In genomic region chrX:8013157-8013556, GRCm38 (mm10) we compare ENCODE assay signal across 31 mouse cellular contexts. TPM values are rescaled to one million over a fixed set of nuclear protein-coding genes. Genes with fewer than 3 reads are reported as not detected.
A peak's percentile ranks its signal among the peaks of the same experiment; 100 is the strongest.
DNase-seq lines count a peak whose midpoint lies in the region; ATAC-seq and TF ChIP-seq lines count a peak whose summit lies in the region.
"Had no signal": no experiment of that assay in that cellular context is flagged by ENCODE, and none has a peak within 500 bp of the region (broad histone marks: within the 10 kb centered on the region; RNA-seq: fewer than 3 reads in every experiment).

No protein-coding gene starts in this region.

- intact Hi-C loops in heart, adult 2 months (cut with DNase I): no loop called here

- H3K79me2 ChIP-seq in heart, adult 2 months (replicated peaks; ENCODE audit: control insufficient read depth, insufficient read depth, low read length): no peaks in the 10 kb centered on the region

- DNase-seq in R1 (ENCODE audit: low read depth, low spot score): peak; percentile 79
- DNase-seq in adrenal gland, postnatal 4 days (ENCODE audit: low spot score in 2 of 2): no peak
- DNase-seq in heart, adult 2 months: no peak
- DNase-seq: adrenal gland, postnatal 36 days; cerebellum, adult 11-12 months; cerebellum, postnatal 10 days; kidney, adult 2 months; layer of hippocampus, adult 9-11 months; lung, embryonic 14.5 days; retina, postnatal 1 day; right cerebral cortex, postnatal 25 days; spleen, adult 18-20 months had no signal

- no peaks in the 10 kb centered on the region for H3K36me3 ChIP-seq in forebrain, embryonic 12.5 days (replicated peaks)
- H3K36me3 ChIP-seq in forebrain, embryonic 15.5 days: no peaks in the 10 kb centered on the region
- H3K36me3 ChIP-seq in midbrain, embryonic 12.5 days: no peaks in the 10 kb centered on the region
- H3K36me3 ChIP-seq in midbrain, embryonic 16.5 days (ENCODE audit: control insufficient read depth, insufficient read depth, low read length): no peaks in the 10 kb centered on the region
- no peaks in the 10 kb centered on the region for H3K36me3 ChIP-seq in heart, adult 2 months (ENCODE audit: control insufficient read depth, insufficient read depth, low read length)
- H3K36me3 ChIP-seq: embryonic facial prominence, embryonic 12.5 days; heart, embryonic 10.5 days; neural tube, embryonic 12.5 days had no signal

- H3K4me1 ChIP-seq in forebrain, embryonic 12.5 days: peaks cover 9% of the 10 kb centered on the region
- peaks cover 3% of the 10 kb centered on the region; the same call in 1 of the 2 replicates for H3K4me1 ChIP-seq in forebrain, embryonic 15.5 days
- H3K4me1 ChIP-seq in midbrain, embryonic 12.5 days: peaks cover 4% of the 10 kb centered on the region; the same call in 1 of the 2 replicates
- no peaks in the 10 kb centered on the region for H3K4me1 ChIP-seq in midbrain, embryonic 16.5 days (ENCODE audit: control insufficient read depth, insufficient read depth, low read length)
- no peaks in the 10 kb centered on the region for H3K4me1 ChIP-seq in heart, adult 2 months (ENCODE audit: control insufficient read depth, insufficient read depth, low read length)
- H3K4me1 ChIP-seq: embryonic facial prominence, embryonic 12.5 days; heart, embryonic 10.5 days; neural tube, embryonic 12.5 days had no signal

- H3K27ac ChIP-seq in forebrain, embryonic 12.5 days: peak overlapping the region; percentile 73
- no peak overlapping the region for H3K27ac ChIP-seq in forebrain, embryonic 15.5 days (replicated peaks)
- H3K27ac ChIP-seq in midbrain, embryonic 12.5 days (replicated peaks): peak overlapping the region; percentile 56; the same call in 1 of the 2 replicates
- no peak overlapping the region for H3K27ac ChIP-seq in midbrain, embryonic 16.5 days (ENCODE audit: low read length)
- H3K27ac ChIP-seq in heart, adult 2 months: no peak overlapping the region
- H3K27ac ChIP-seq: embryonic facial prominence, embryonic 12.5 days; heart, embryonic 10.5 days; kidney, postnatal 0 days; left cerebral cortex, adult 2 months; liver, embryonic 14.5 days; neural tube, embryonic 12.5 days had no signal

- H3K4me2 ChIP-seq in forebrain, embryonic 12.5 days: no peak overlapping the region
- no peak overlapping the region for H3K4me2 ChIP-seq in forebrain, embryonic 15.5 days (replicated peaks)
- H3K4me2 ChIP-seq in midbrain, embryonic 12.5 days (replicated peaks): no peak overlapping the region
- H3K4me2 ChIP-seq in midbrain, embryonic 16.5 days (ENCODE audit: low read length): no peak overlapping the region
- H3K4me2 ChIP-seq: embryonic facial prominence, embryonic 12.5 days; lung, embryonic 14.5 days; neural tube, embryonic 12.5 days had no signal

- H3K9ac ChIP-seq in forebrain, embryonic 12.5 days: no peak overlapping the region
- no peak overlapping the region for H3K9ac ChIP-seq in forebrain, embryonic 15.5 days (replicated peaks)
- H3K9ac ChIP-seq in midbrain, embryonic 12.5 days (replicated peaks): no peak overlapping the region
- H3K9ac ChIP-seq in midbrain, embryonic 16.5 days (ENCODE audit: low read depth, low read length): no peak overlapping the region
- H3K9ac ChIP-seq in heart, adult 2 months (ENCODE audit: low read depth, low read length): no peak overlapping the region
- H3K9ac ChIP-seq: embryonic facial prominence, embryonic 12.5 days; liver, embryonic 14.5 days; lung, embryonic 14.5 days; neural tube, embryonic 12.5 days had no signal

- H3K9me3 ChIP-seq in forebrain, embryonic 12.5 days: no peaks in the 10 kb centered on the region
- H3K9me3 ChIP-seq in forebrain, embryonic 15.5 days: no peaks in the 10 kb centered on the region
- H3K9me3 ChIP-seq in midbrain, embryonic 12.5 days: no peaks in the 10 kb centered on the region
- H3K9me3 ChIP-seq in midbrain, embryonic 16.5 days (replicated peaks; ENCODE audit: control insufficient read depth, low read length, poor library complexity, severe bottlenecking): no peaks in the 10 kb centered on the region
- H3K9me3 ChIP-seq: embryonic facial prominence, embryonic 12.5 days; heart, embryonic 10.5 days; neural tube, embryonic 12.5 days had no signal

- TF ChIP-seq POLR2A in heart, adult 2 months (IDR thresholded peaks at IDR 0.05; ENCODE audit: insufficient read depth, low read depth, low read length): no peak

- no peaks in the 10 kb centered on the region for H3K27me3 ChIP-seq in forebrain, embryonic 12.5 days
- H3K27me3 ChIP-seq in forebrain, embryonic 15.5 days: no peaks in the 10 kb centered on the region
- H3K27me3 ChIP-seq in midbrain, embryonic 12.5 days: no peaks in the 10 kb centered on the region
- H3K27me3 ChIP-seq in midbrain, embryonic 16.5 days (ENCODE audit: control insufficient read depth, insufficient read depth, low read depth, low read length): no peaks in the 10 kb centered on the region
- H3K27me3 ChIP-seq in heart, adult 2 months (ENCODE audit: control insufficient read depth, insufficient read depth, low read length): no peaks in the 10 kb centered on the region
- H3K27me3 ChIP-seq: embryonic facial prominence, embryonic 12.5 days; neural tube, embryonic 12.5 days had no signal

- ATAC-seq in forebrain, embryonic 12.5 days (ENCODE audit: low FRiP score): peak; percentile 63
- no peak for ATAC-seq in forebrain, embryonic 15.5 days (replicated peaks)
- peak; percentile 52 for ATAC-seq in midbrain, embryonic 12.5 days (ENCODE audit: low FRiP score, low read depth)
- no peak for ATAC-seq in midbrain, embryonic 16.5 days

- TF ChIP-seq CTCF in heart, adult 2 months (IDR thresholded peaks at IDR 0.05): no peak

- TF ChIP-seq EP300 in heart, adult 2 months (IDR thresholded peaks at IDR 0.05; ENCODE audit: insufficient read depth, low read depth, low read length): no peak

- WGBS in forebrain, embryonic 12.5 days: 20% methylated on average over 2 of the region's 2 CpGs
- WGBS in forebrain, embryonic 15.5 days: 24% methylated on average over 2 of the region's 2 CpGs
- WGBS in midbrain, embryonic 12.5 days: 23% methylated on average over 2 of the region's 2 CpGs
- WGBS in midbrain, embryonic 16.5 days: 20% methylated on average over 2 of the region's 2 CpGs
- WGBS in heart, adult 2 months: 19% methylated on average over 2 of the region's 2 CpGs

- H3K4me3 ChIP-seq in forebrain, embryonic 12.5 days (replicated peaks): no peak overlapping the region
- no peak overlapping the region for H3K4me3 ChIP-seq in forebrain, embryonic 15.5 days
- H3K4me3 ChIP-seq in midbrain, embryonic 12.5 days: no peak overlapping the region
- H3K4me3 ChIP-seq in midbrain, embryonic 16.5 days (ENCODE audit: low read depth, low read length): no peak overlapping the region
- no peak overlapping the region for H3K4me3 ChIP-seq in heart, adult 2 months
- H3K4me3 ChIP-seq: embryonic facial prominence, embryonic 12.5 days; heart, embryonic 10.5 days; left cerebral cortex, adult 2 months; neural tube, embryonic 12.5 days had no signal

RNA-seq across cellular contexts. Expression of gene Glod5, which starts 5.1 kb away (rescaled TPM):
- 0.31 and 0.42 TPM in 2 replicates for polyA plus RNA-seq in forebrain, embryonic 12.5 days (2016; fragmentation: Nextera tagmentation; extraction: Ambion mirVana)
- polyA plus RNA-seq in forebrain, embryonic 15.5 days (2015; fragmentation: Nextera tagmentation; extraction: Ambion mirVana): 0.29 and 0.36 TPM in 2 replicates
- polyA plus RNA-seq in midbrain, embryonic 12.5 days (2016; fragmentation: Nextera tagmentation; extraction: Ambion mirVana): not detected in 2 replicates
- 0.56 and 0.58 TPM in 2 replicates for polyA plus RNA-seq in midbrain, embryonic 16.5 days (2015; fragmentation: Nextera tagmentation; extraction: Ambion mirVana)
- total RNA-seq in adrenal gland, postnatal 4 days (2021): 1 to 10 TPM in 1 of 2 experiments, not detected in 1; 1.1 TPM
- not detected for total RNA-seq in heart, adult 2 months (2021)
- not detected in 2 replicates for polyA plus RNA-seq in heart, adult 2 months (2012; rRNA removed)
- total RNA-seq: adrenal gland, adult 18-20 months; adrenal gland, postnatal 36 days; gastrocnemius, adult 18-20 months; hematopoietic stem cell, adult 5-6 weeks; megakaryocyte, adult 5-6 weeks had no signal
- polyA plus RNA-seq: embryonic facial prominence, embryonic 12.5 days; heart, embryonic 10.5 days; intestine, embryonic 14.5 days; liver, embryonic 14.5 days; lung, embryonic 14.5 days; neural tube, embryonic 12.5 days; testis, adult 2 months; urinary bladder, adult 2 months had no signal

RNA-seq across cellular contexts. Expression of gene Gata1, which starts 35.3 kb away (rescaled TPM):
- 0.87 and 0.97 TPM in 2 replicates for polyA plus RNA-seq in forebrain, embryonic 12.5 days (2016; fragmentation: Nextera tagmentation; extraction: Ambion mirVana)
- 0.09 and 0.15 TPM in 2 replicates for polyA plus RNA-seq in forebrain, embryonic 15.5 days (2015; fragmentation: Nextera tagmentation; extraction: Ambion mirVana)
- 1.5 TPM in 2 replicates for polyA plus RNA-seq in midbrain, embryonic 12.5 days (2016; fragmentation: Nextera tagmentation; extraction: Ambion mirVana)
- polyA plus RNA-seq in midbrain, embryonic 16.5 days (2015; fragmentation: Nextera tagmentation; extraction: Ambion mirVana): 0.18 and 0.19 TPM in 2 replicates
- total RNA-seq in adrenal gland, postnatal 4 days (2021): 1 to 10 TPM; 2.0 to 3.4 TPM
- total RNA-seq in heart, adult 2 months (2021): under 1 TPM; 0.23 to 0.27 TPM
- polyA plus RNA-seq in heart, adult 2 months (2012; rRNA removed): 0.26 and 0.43 TPM in 2 replicates
- total RNA-seq: adrenal gland, adult 18-20 months; gastrocnemius, adult 18-20 months; left cerebral cortex, adult 2 months; left cerebral cortex, postnatal 36 days had no signal
- polyA plus RNA-seq: cortical plate, adult 2 months had no signal

Comparison
In these comparisons a context has a peak if more than half of its experiments do, and no peak if none do; other contexts are left out.
1. ATAC-seq: peak in forebrain, embryonic 12.5 days (single experiment) and midbrain, embryonic 12.5 days (single experiment); none in forebrain, embryonic 15.5 days (single experiment) and midbrain, embryonic 16.5 days (single experiment).
2. H3K27ac ChIP-seq: peak in forebrain, embryonic 12.5 days (single experiment) and midbrain, embryonic 12.5 days (single experiment); none in forebrain, embryonic 15.5 days (single experiment), midbrain, embryonic 16.5 days (single experiment) and heart, adult 2 months (single experiment).